Mouse (Mus musculus): ENCODE measurements around the gene Tmem109. TPM values are rescaled to one million over a fixed set of nuclear protein-coding genes. Genes with fewer than 3 reads are reported as not detected.

The Tmem109 gene
- polyA plus RNA-seq, 1 experiment from 2014 or later, result 71.1 TPM

GRCm38 (mm10) chr19:10880085-10880974 is 1.5 kb downstream of the Tmem109 start:
- 56% methylated on average over 7 of the region's 7 CpGs for WGBS
- ATAC-seq (ENCODE audit: insufficient number of reproducible peaks, low FRiP score, low TSS enrichment, low read depth), result peak; percentile 4; the same call in 1 of the 2 replicates
- Histone ChIP-seq H3K36me3 (ENCODE audit: control insufficient read depth, insufficient read depth, low read length) (no peaks in the 10 kb centered on the region), H3K9ac (ENCODE audit: low read length) (no peak overlapping the region), H3K4me3 (ENCODE audit: low read depth, low read length) (peak overlapping the region; percentile 55), H3K4me1 (ENCODE audit: control insufficient read depth, insufficient read depth, low read length) (peaks cover 10% of the 10 kb centered on the region; the same call in 1 of the 2 replicates), H3K27ac (replicated peaks; ENCODE audit: low read depth, low read length) (no peak overlapping the region), H3K4me2 (ENCODE audit: low read depth, severe bottlenecking) (peak overlapping the region; percentile 95), H3K27me3 (ENCODE audit: control insufficient read depth, insufficient read depth, low read length) (no peaks in the 10 kb centered on the region), H3K9me3 (ENCODE audit: control insufficient read depth, low read length) (no peaks in the 10 kb centered on the region)
- DNase-seq (ENCODE audit: low spot score), result no peak

GRCm38 (mm10) chr19:10878201-10878837 is 3.5 kb downstream of the Tmem109 start:
- DNase-seq (ENCODE audit: low spot score) (no peak), ATAC-seq (ENCODE audit: insufficient number of reproducible peaks, low FRiP score, low TSS enrichment, low read depth) (no peak)
- no peaks in the 10 kb centered on the region for H3K9me3 ChIP-seq (ENCODE audit: control insufficient read depth, low read length)
- H3K4me2 ChIP-seq (ENCODE audit: low read depth, severe bottlenecking), result no peak overlapping the region
- 90% methylated on average over 7 of the region's 7 CpGs for WGBS
- no peak overlapping the region for H3K9ac ChIP-seq (ENCODE audit: low read length)
- no peak overlapping the region for H3K27ac ChIP-seq (replicated peaks; ENCODE audit: low read depth, low read length)
- no peaks in the 10 kb centered on the region for H3K27me3 ChIP-seq (ENCODE audit: control insufficient read depth, insufficient read depth, low read length)
- H3K4me1 ChIP-seq (ENCODE audit: control insufficient read depth, insufficient read depth, low read length), result peaks cover 10% of the 10 kb centered on the region; the same call in 1 of the 2 replicates
- peaks cover 9% of the 10 kb centered on the region; the same call in 1 of the 2 replicates for H3K36me3 ChIP-seq (ENCODE audit: control insufficient read depth, insufficient read depth, low read length)
- no peak overlapping the region for H3K4me3 ChIP-seq (ENCODE audit: low read depth, low read length)

GRCm38 (mm10) chr19:10871328-10871961 is 10.4 kb downstream of the Tmem109 start:
- H3K9ac ChIP-seq (ENCODE audit: low read length), result no peak overlapping the region
- no peak overlapping the region for H3K4me3 ChIP-seq (ENCODE audit: low read depth, low read length)
- no peak overlapping the region for H3K27ac ChIP-seq (replicated peaks; ENCODE audit: low read depth, low read length)
- no peaks in the 10 kb centered on the region for H3K9me3 ChIP-seq (ENCODE audit: control insufficient read depth, low read length)
- H3K4me2 ChIP-seq (ENCODE audit: low read depth, severe bottlenecking), result no peak overlapping the region
- H3K36me3 ChIP-seq (ENCODE audit: control insufficient read depth, insufficient read depth, low read length), result peaks cover 15% of the 10 kb centered on the region
- ATAC-seq (ENCODE audit: insufficient number of reproducible peaks, low FRiP score, low TSS enrichment, low read depth) (no peak), DNase-seq (ENCODE audit: low spot score) (no peak)
- H3K4me1 ChIP-seq (ENCODE audit: control insufficient read depth, insufficient read depth, low read length), result peaks cover 10% of the 10 kb centered on the region
- 80% methylated on average over 14 of the region's 14 CpGs for WGBS
- H3K27me3 ChIP-seq (ENCODE audit: control insufficient read depth, insufficient read depth, low read length), result no peaks in the 10 kb centered on the region

- DNase-seq (ENCODE audit: low spot score) (no peak), ATAC-seq (ENCODE audit: insufficient number of reproducible peaks, low FRiP score, low TSS enrichment, low read depth) (no peak)
- no peaks in the 10 kb centered on the region for H3K27me3 ChIP-seq (ENCODE audit: control insufficient read depth, insufficient read depth, low read length)
- H3K9me3 ChIP-seq (ENCODE audit: control insufficient read depth, low read length), result no peaks in the 10 kb centered on the region
- no peak overlapping the region for H3K4me2 ChIP-seq (ENCODE audit: low read depth, severe bottlenecking)
- 92% methylated on average over 3 of the region's 3 CpGs for WGBS
- no peak overlapping the region for H3K27ac ChIP-seq (replicated peaks; ENCODE audit: low read depth, low read length)
- H3K9ac ChIP-seq (ENCODE audit: low read length), result no peak overlapping the region
- peaks cover 20% of the 10 kb centered on the region for H3K36me3 ChIP-seq (ENCODE audit: control insufficient read depth, insufficient read depth, low read length)
- peaks cover 10% of the 10 kb centered on the region for H3K4me1 ChIP-seq (ENCODE audit: control insufficient read depth, insufficient read depth, low read length)
- H3K4me3 ChIP-seq (ENCODE audit: low read depth, low read length), result no peak overlapping the region
These were observed 11.1 kb downstream of the Tmem109 start for GRCm38 (mm10) chr19:10870676-10871075.

- WGBS, result 3% methylated on average over 8 of the region's 8 CpGs
- peak within 1 kb of the TSS; percentile 67 for H3K4me3 ChIP-seq (ENCODE audit: low read depth, low read length)
- H3K9ac ChIP-seq (ENCODE audit: low read length), result peak within 1 kb of the TSS; percentile 96
- DNase-seq (ENCODE audit: low spot score) (no peak), ATAC-seq (ENCODE audit: insufficient number of reproducible peaks, low FRiP score, low TSS enrichment, low read depth) (peak; percentile 22)
- peak within 1 kb of the TSS; percentile 88 for H3K27ac ChIP-seq (replicated peaks; ENCODE audit: low read depth, low read length)
- peak within 1 kb of the TSS; percentile 85 for H3K4me2 ChIP-seq (ENCODE audit: low read depth, severe bottlenecking)
- H3K4me1 ChIP-seq (ENCODE audit: control insufficient read depth, insufficient read depth, low read length), result peaks cover 10% of the 10 kb centered on the region
- no peaks in the 10 kb centered on the region for H3K27me3 ChIP-seq (ENCODE audit: control insufficient read depth, insufficient read depth, low read length)
- H3K9me3 ChIP-seq (ENCODE audit: control insufficient read depth, low read length), result no peaks in the 10 kb centered on the region
- peaks cover 24% of the 10 kb centered on the region for H3K36me3 ChIP-seq (ENCODE audit: control insufficient read depth, insufficient read depth, low read length)
These were observed 11.8 kb downstream of the Tmem109 start, which contains the start of gene Tmem132a for GRCm38 (mm10) chr19:10869886-10870527. TSS of gene Tmem132a (minus strand) at chr19:10869940.

DNA sequence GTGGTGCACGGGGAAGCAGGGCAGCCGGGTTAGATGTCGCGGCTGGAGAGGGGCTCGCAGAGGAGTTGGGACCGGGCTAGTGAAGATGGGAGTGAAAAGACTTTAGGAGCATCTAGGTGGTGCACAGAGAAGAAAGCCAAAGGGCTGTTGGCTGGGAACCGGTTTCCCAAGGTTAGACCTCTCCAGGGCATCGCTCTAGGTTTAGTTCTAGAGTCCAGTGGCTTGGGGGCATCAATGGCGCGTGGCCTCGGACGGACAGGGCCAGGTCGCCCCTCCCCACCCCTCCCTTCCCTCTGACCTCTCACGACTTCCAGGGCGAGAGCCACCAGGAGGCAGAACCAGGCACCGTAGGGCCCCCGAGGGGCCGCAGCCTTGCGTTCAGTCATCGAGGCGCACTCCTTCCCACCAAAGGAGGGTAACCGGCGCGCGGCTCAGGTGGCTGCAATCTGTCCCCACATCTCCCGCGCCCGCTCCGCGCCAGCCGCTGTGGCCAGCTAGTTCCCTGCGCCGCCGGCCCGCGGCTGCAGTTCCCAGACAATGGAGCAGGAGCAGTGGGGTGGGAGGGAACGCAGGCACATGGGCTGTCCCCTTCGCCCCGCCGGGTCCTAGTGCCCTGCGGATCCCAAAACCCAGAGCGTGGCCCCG is 12.4 kb downstream of the Tmem109 start:
- Histone ChIP-seq H3K27me3 (ENCODE audit: control insufficient read depth, insufficient read depth, low read length) (no peaks in the 10 kb centered on the region), H3K4me2 (ENCODE audit: low read depth, severe bottlenecking) (peak overlapping the region; percentile 85), H3K27ac (replicated peaks; ENCODE audit: low read depth, low read length) (peak overlapping the region; percentile 88), H3K9me3 (ENCODE audit: control insufficient read depth, low read length) (no peaks in the 10 kb centered on the region), H3K4me1 (ENCODE audit: control insufficient read depth, insufficient read depth, low read length) (peaks cover 10% of the 10 kb centered on the region), H3K36me3 (ENCODE audit: control insufficient read depth, insufficient read depth, low read length) (peaks cover 27% of the 10 kb centered on the region), H3K4me3 (ENCODE audit: low read depth, low read length) (peak overlapping the region; percentile 67), H3K9ac (ENCODE audit: low read length) (peak overlapping the region; percentile 96)
- peak; percentile 91 for DNase-seq (ENCODE audit: low spot score)
- under 1% methylated on average over 43 of the region's 43 CpGs for WGBS
- ATAC-seq (ENCODE audit: insufficient number of reproducible peaks, low FRiP score, low TSS enrichment, low read depth), result peak; percentile 90

DNA sequence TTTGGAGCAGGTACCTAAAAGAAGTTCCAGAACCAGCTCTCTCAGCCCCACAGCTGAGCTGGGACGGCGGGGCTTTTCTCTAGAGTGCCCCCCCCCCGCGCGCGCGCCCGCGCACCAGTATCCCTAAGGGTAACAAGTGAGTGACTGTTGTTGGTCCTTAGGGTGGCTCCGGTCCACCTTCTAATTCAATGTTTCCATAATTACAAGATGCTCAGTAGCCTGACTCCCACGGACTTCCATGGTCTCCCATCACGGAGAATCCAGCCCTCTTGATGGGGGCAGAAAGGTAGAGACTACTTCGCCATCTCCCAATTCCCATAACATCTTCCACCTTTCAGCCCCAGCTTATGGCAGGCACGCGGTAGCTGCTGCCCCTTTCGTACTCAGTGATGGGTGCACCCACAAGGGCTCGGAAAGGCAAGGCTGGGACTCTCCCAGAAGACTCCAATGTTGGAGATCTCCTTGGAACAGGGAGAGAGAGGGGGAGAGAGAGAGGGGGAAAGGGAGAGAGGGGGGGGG is 13.1 kb downstream of the Tmem109 start:
- DNase-seq (ENCODE audit: low spot score), result peak; percentile 56
- WGBS, result 1% methylated on average over 17 of the region's 17 CpGs

More for the DNA sequence above, 13.1 kb downstream of the Tmem109 start:
- Histone ChIP-seq H3K9ac (ENCODE audit: low read length) (peak overlapping the region; percentile 96), H3K27ac (replicated peaks; ENCODE audit: low read depth, low read length) (no peak overlapping the region), H3K4me1 (ENCODE audit: control insufficient read depth, insufficient read depth, low read length) (peaks cover 10% of the 10 kb centered on the region), H3K4me3 (ENCODE audit: low read depth, low read length) (peak overlapping the region; percentile 67), H3K27me3 (ENCODE audit: control insufficient read depth, insufficient read depth, low read length) (no peaks in the 10 kb centered on the region), H3K4me2 (ENCODE audit: low read depth, severe bottlenecking) (peak overlapping the region; percentile 85), H3K9me3 (ENCODE audit: control insufficient read depth, low read length) (no peaks in the 10 kb centered on the region), H3K36me3 (ENCODE audit: control insufficient read depth, insufficient read depth, low read length) (peaks cover 27% of the 10 kb centered on the region)
- ATAC-seq (ENCODE audit: insufficient number of reproducible peaks, low FRiP score, low TSS enrichment, low read depth), result peak; percentile 11; the same call in 1 of the 2 replicates
